Mouse (Mus musculus) liver (tissue): ENCODE measurements at regions not wholly inside any gene's neighbourhood (a gene's known extent, or its start where the extent isn't known, plus 50 kb on each side); places are given as distances from the start of the nearest gene placed in this dataset.

Source experiments
- DNase-seq: peaks from one replicate; pipeline ENCODE4 v3.0.0-alpha.2; 2020; ENCODE audit warnings: mixed read lengths

DNA sequence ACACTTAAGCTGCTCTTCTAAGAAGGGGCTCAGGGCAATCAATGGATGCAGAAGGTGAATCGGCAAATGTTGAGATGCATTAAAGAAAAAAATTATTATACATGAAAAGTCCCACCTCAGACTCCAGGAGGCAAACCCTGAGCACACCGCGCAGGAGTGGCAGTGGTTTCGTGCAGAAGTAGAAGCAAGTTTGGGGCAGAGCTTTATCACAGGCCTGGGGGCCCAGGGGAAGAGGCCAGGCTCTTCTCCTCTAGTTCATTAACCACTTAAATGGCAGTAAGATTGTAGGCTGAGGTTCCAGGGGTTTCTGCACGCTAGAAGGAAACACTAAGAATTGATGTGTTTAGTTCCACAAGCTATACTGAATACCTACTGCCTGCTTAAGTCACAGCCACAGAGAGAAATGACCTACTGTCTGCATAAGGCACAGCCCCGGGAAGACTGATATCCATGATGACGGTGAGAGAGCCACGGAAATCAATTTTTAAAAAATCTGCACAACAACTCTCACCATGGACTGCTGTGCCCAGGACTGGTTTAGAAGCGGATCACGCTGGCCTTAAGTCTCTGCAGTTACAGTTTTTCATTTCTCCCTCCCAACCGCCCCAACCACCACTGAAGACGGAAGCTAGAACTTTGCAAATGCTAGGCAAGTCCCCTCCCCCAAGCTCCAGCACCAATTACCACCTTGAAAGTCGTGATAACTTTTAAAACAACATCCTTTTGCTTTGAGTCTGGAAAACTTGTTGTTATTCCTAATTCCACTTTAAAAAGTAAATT is 132.2 kb upstream of the Lef1 start:
- no peak for DNase-seq

DNA sequence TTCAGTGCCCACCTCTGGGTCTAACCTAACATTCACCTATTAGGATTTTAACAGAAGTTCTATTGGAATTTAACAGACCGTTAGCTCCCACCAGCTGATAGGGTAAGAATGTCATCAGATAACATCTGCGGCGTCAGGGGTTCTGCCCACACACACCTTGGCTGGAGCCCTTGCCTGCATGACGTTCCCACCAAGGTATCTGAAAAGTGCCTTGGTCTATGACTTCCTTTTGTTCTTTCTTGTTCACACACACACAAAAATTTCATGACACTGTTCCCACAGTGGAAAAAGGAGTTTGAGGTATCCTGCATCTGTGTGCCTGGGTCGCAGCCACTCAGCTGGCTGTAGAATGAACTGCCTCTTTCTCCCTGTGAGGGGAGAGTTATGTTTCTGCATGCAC is 134.1 kb upstream of the Lef1 start:
- no peak for DNase-seq

DNA sequence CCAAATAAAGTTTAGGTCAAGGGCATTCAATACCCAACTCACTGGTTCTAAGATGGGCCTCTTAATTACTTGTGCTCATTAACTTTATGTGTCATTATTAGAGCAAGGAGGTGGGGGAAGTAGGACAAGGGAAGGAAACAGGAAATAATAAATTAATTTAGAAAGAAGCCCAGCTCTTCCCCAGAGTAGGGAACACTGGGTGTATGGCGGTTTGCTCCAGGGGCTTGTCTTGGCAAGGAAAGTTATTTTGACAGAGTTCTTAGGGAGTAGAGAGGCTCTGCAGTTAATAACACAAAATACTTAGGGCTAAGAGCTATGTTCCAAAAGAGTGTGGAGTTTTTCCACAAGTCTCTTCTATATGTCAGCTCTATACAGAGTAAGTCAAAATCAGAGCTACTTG is 135.0 kb upstream of the Lef1 start:
- DNase-seq = no peak

DNA sequence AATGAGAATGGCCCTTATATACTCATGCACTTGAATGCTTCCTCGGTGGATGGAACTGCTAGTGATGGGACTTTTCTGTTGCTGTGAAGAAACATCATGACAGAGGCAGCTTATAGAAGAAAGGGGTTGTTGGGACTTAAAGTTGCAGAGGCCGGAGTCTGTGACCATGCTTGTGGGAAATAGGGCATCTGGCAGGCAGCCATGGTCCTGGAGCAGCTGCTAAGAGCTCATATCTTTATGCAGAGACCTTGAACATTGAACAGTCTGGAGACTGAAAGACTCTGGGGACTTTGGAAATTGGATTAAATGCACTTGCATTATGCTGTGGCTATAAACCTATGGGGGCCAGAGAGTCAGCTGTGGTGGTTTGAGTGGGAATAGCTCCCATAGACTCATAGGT is 138.1 kb upstream of the Lef1 start:
- no peak for DNase-seq

DNA sequence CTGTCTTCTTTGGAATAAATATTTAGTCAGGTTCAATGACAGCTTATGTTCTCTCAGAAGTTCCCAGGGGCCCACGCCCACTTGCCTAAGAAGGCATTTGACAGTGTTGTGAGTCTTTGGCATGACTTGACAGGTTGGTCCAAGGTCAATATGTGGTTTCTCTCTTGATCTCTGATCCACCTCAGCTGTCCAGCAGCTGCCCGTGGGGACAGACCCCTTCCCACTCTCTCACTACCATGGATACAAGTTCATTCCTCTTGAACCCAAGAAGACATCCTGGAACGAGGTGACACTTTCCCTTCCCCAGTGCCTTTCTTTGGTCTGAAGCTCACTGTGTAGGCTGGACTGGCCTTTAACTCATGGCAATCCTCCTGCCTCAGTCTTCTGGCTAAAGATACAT is 145.0 kb upstream of the Lef1 start:
- DNase-seq = no peak

DNA sequence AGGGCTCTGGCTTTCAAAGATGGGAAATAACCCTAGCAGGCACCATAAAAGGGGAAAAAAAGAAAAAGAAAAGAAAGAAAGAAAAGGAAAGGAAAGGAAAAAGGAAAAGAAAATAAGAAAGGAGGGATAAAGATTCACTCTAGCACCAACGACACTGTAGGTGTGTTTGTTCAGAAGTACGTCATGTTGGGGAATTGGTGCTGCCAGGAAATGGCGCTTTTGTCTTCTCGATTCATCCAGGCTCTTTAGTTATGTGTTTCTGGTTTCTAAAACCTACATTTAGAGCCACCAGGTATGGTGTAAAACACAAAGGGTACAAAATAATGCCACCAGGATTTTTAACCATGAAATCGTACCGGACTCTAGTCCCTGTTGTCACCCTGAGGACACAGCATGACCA is 146.2 kb upstream of the Lef1 start:
- no peak for DNase-seq

DNA sequence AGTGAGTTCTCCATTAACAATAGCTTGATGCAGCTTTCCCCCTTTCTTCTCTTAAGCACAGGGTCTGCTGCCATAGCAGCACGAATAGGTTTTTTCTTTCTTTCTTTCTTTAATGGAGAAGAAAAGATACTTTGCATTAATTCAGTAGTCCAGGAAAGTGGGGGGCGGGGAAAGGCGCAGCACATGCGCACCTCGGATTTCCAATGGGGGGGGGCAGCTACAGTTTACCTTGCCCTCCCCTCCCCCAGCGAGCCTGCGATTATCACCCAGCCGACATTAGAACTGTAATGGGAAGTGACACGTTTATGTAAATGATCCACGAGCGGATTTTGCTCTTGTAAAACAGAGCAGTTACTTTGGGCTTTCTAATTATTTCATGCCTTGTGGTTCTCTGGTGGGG is 146.6 kb upstream of the Lef1 start:
- DNase-seq = no peak

DNA sequence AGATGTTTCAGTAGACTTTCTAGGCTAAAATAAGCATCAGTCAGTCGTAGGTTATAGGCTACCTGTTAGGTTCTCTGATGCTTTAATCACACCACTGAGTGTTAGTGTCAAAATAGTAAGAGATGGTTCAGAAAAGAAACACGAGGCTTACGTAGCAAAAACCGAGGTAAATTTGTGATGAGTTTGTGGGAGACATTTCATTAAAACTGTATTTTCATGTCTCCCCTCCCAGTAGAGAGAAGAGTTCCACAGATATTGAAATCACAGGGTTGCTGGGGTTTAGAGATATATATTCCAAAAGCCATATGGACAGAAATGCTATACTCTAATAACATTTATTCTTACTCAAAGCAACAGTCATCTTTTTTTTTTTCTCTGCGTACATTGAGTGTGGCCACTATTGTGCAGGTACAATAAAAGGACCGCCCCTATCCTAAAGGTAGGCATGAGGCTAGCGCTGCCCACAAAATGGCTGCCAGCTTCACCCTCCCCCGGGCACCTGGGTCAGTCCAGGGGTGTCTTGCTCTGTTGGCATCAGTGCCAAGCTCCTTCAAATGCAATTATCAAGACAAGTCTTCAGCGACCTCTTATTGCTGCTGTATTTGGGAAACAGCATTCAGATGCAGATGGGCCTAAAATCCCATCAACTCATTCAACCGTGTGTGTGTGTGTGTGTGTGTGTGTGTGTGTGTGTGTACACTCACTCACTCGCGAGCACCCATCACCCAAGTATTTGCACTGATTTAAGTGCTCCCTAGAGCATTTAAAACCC is 147.4 kb upstream of the Lef1 start:
- no peak for DNase-seq

DNA sequence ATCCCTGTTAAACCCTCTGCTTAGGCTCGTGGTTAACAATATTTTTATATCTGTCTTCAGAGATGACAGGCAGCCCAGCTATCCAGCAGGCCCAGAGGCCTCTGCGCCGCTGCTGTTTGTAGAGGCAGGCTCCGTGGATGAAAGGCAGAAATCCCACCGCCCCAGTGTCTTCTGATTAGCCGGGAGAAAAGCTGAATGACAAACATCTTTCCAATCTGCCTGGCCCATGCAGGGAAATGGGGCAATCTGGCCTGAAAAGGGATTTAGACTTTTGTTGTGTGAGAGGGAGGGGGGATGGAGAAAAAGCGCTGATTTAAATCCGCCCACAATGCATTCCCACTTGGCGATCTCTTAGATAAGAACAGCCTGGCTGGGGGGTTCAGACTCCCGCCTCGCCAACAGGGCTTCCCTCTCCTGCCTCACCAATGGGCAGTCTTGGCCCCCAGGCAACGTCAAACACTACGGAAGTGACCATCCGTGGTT is 148.1 kb upstream of the Lef1 start:
- no peak for DNase-seq

DNA sequence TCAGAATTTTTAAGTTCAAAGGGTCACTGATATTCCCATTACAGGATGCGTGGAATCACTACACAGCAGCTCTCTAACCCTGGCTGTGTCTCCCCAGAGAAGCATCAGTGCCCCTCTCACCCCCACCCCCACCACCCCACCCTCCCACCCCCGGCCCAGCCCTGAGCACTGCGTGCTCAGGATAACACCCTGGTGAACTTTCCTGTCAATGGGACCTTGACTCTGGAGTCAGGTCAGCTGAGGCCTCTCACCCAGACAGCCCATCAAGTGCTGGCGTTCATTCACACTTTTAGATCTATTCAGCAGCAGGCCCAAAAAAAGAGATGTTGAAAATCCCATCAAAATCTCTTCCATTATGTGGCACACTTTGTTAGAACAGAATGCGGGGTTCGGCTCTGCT is 148.6 kb upstream of the Lef1 start:
- no peak for DNase-seq

DNA sequence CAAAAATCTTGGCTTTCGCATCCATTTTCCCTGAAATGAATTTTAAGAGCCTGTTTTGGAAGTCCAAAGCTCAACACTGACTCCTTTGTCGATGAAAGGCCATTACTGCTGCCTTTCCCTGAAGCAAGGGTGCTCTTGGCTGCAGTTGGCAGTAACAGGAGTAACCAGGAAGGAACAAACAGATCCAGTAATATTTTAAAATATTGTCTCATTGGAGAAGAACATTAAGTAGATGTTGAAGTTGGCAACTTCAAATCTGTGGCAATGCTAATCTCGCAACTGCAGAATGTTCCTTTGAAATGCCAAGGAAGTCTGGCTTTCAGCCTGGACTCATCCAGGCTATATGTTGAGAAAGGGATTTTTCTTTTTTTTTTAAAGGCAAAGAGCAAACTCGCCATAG is 154.3 kb upstream of the Lef1 start:
- DNase-seq = no peak

DNA sequence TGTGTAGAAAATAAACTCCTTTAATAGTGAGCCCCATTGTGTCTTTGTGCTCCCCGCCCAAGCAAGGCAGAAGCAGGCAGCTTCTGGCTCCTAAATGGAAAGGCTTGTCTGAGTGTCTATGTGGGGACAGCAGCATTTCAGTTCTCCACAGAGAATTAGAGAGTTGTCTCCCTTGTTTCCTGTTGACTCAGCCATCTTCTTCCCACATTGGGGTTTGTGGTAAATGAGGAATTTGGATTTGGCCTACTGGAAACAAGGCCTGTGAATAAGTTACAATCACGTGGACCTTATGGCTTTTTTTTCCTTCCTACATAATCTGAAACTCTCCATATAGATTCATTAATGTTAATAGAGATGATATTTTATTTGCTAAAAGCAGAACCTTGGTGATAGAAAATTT is 158.9 kb upstream of the Lef1 start:
- no peak for DNase-seq

DNA sequence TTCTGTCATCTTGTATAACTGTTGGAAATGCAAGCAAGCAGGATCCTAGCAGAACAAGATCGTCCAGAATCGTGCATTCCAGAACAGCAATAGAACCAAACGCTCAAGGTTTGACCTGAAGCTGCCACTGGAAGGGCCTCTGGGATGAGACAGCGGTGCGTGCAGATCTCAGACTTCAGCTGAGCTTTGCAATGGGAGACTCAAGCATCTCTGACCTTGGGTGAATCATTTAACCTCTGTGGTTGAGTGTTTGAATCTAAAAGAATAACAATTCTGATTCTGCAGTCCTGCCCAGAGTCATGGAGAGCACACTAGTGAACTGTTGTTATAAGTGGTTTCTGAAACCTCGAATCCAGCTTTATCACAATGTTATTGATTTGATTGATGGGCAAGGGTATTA is 159.4 kb upstream of the Lef1 start:
- no peak for DNase-seq

DNA sequence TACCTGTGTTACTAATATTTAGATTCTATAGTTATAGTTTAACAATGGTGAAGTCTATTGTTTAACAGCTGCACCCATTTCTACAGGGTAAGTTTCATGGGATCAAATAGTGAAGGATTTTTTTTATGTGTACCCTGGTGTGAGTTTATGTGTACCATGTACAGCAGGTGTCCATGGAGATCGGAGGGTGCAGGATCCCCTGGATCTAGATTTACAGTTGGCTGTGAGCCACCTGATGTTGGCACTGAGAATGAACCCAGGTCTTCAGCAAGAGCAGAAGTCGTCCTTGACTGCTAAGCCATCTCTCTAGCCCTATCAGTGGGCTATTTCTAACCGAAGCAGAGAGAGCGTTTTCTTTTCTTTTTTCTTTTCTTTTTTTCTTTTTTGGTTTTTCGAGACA is 162.4 kb upstream of the Lef1 start:
- no peak for DNase-seq

DNA sequence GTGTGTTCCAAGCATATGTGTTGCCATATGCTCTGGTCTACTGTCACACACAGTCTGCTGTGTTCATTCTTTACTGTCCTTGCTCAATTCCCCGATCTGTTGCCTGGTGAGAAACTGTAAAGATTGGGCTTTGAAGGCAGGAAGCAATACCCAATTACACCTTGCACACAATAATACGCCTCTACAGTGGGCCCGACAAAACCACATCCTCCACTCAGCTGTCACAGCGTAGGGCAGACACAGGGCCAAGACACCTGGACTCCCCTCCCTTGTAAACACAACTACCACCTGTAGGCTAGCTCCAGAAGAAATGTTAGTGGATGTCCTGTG is 163.0 kb upstream of the Lef1 start:
- no peak for DNase-seq

DNA sequence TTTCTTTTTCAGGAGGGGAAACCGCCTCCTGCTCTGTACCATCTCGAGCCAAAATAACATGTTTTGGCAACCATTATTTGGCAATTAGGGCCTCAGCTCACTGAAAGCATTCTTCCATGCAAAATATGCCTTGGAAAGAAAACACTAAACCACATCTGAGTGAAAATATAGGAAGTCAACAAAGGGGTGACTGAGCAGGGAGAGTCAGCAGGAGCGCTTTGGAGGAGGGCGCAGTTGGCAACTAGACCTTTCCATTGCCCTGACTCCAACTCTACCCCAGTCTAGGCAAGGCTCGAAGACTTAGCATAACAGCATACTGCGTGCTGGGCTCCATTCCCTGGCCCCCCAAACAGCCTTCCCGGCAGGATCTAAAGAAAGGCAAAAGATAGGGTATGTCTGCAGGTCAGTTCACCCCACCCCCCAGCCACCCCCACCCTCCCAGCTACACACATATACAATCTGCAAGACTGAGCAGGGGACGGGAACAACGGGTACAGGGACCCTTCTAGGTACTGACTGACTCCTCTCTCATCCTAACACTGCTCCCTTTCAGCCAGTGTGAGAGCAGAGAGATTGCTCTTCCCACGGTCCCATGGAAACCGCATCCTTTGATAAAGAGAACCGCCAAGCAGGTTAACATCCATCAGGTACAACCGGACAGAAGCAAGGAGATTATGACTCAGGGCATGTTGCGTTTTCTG is 163.5 kb upstream of the Lef1 start:
- no peak for DNase-seq

DNA sequence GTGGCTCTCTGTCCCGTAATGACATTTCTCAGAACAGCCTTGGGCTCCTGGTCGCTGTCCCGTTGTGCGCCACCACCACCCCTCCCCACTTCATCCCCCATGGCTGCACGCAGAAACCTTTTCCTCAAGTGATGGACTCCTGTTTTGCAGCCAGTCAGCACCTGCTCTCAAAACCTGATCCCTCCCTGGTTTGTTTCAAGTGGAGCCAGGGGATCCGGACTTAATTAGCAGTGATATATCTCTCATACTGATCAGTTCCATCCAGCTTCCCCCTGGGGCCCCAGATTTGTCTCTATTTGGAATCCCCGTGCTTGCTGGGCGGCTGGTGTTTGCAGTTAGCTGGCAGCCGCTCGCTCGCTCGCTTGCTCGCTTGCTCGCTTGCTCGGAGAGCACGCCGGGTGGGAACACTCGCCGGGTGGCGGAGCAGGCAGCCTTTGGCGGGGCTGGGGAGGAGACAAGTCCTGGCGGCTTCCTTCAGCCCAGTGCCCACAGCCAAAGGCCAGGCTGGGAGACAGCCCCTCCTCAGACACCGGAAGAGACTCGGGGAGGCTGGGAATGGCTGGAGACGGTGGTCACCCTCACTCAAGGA is 164.3 kb upstream of the Lef1 start:
- peak; percentile 36 for DNase-seq

DNA sequence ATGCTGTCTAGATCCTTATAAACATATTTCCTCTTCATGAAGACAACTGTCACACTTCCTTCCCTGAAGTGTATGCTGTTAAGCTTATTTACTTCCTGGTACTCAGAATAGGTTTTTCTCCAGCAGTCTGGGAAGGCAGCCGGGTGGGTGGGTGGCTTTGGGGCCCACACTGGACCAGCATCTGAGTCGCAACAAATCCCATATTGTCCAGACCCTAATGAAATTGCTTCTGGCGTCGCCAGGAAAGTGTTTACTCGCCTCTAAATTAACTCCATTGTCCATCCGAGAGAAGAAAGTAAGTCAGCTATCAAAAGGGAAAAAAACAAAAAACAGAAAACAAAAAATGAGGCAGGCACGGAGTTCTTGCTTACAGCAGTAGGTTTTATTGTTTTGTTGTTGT is 164.9 kb upstream of the Lef1 start:
- no peak for DNase-seq

DNA sequence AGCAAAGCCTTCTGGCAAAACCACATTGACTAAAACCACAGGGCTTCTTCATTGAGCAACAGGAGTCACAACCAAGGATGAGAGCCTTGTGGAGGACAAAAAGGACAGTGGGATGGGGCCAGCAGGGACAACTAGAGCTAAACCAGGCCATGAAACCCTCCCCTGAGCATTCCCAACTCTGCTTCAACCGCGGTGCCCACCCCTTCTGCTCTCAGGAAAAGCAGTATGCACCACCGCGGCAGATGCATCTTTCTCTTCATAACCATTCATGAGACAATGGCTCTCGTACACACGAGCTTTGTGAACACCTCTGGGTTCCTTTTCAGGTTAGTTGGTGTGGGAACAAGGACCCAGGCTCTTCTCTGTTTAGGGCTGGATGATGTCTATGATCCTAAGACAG is 166.0 kb upstream of the Lef1 start:
- no peak for DNase-seq

DNA sequence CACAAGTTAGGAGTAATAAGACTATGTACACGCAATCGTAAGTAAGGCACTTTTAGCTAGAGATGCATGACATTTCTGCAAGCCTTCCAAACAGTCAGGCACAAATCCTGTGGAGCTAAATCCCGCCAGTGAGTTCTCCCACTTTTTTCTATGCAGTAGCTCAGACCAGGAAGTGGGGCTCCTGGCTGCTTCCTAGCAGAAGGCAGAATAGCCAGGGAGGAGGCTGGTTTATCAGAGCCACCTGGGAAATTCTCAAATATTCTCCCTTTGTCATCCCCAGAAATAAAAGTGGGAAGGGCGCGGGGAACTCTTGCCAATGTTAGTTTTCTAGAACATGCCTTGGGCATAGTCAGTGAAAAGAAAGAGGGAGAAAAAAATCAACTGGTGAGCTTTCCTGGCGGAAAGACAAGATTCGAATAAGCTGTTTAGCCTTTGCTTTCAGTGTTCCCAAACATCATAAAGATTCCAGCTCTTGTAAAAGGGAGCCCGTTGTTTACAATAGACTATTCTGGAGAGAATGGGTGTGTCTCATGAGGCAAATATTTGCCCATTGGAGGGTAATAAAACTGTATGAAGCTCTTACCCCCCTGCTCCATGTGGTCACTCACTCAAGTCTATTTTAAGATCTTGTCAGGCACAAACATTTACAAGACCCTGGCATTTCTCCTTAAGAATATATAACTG is 167.2 kb upstream of the Lef1 start:
- no peak for DNase-seq

DNA sequence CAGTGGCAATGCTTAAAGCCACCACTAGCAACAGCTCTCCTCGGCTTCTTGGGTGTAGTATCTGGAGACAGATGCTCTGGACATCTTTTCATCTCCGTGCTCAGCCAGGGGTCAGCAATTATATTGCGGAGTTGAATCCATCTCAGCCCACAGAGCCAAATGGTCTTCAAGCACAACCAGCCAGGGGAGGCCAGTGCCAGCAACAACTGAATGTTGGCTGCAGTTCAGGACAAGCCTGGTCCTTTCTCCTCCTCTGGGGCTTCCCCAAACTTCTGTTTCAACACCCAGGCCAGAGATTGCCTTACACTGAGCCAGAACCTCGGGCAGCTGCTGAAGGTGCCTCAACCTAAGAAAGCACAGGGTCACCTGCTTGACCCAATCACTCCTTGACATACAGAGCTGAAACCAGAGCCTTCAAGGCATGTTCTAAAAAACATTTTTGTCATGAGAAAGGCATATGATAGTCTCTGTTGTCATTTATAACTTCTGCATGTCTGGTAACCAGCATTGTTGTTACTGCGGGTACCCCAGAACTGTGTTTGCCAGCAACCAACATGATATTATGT is 169.9 kb upstream of the Lef1 start:
- no peak for DNase-seq

DNA sequence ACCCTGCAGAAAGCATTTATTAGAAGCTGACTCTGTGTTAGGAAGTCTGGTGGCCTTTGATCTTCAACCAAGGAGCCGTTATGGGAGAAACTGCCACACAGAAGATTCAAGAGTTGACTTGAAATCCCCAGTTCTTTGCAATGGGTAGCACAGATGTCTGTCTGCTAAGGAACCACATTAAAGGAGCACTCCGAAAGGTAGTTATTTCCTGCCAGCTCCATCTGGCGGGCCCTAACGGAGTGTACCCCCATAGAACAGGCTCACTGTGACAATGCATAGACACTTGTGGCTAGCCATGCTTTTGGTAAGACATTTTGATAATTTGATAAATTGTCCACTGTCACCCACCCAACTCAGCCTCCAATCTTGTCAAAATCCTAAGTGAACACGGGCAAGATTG is 173.3 kb upstream of the Lef1 start:
- no peak for DNase-seq

DNA sequence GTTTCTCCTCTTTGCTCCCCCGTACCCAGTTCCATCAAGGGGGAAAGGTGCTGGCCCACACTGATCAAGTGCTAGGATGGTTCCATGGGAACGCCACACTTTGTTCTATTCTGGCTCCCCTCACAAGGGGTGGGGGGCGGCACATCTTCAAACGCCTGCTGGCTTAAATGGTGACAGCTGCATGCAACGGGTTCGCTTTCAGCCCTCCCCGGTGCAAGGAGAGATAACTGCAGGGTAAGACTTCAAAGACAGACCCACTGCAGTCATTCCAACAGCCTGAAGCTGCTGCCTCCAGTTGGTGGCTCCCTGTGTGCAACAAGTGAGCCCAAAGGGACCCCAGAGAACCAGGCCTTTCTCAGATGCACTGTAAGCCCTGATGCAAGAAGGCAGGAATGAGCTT is 173.9 kb upstream of the Lef1 start:
- no peak for DNase-seq
